Mouse (Mus musculus) small intestine, adult 2 months (tissue): Measurements from ENCODE around the gene Mafk. TPM values are rescaled to one million over a fixed set of nuclear protein-coding genes. Genes with fewer than 3 reads are reported as not detected.
A peak's percentile ranks its signal among the peaks of the same experiment; 100 is the strongest.

Experiments used
- H3K27ac ChIP-seq: fragments of 200-500 bp; 2 replicates; pipeline ENCODE4 v1.5.1; 2012; ENCODE audit warnings: low read depth, low read length, control low read depth, inconsistent platforms; ENCODE audit not compliant: insufficient read depth
- H3K27me3 ChIP-seq: fragments of 200-500 bp; 2 replicates; pipeline ENCODE4 v1.6.1; 2012; ENCODE audit warnings: mild to moderate bottlenecking, moderate library complexity, low read length, inconsistent platforms; ENCODE audit not compliant: control insufficient read depth, insufficient read depth
- H3K36me3 ChIP-seq: fragments of 200-500 bp; 2 replicates; pipeline ENCODE4 v1.6.1; 2012; ENCODE audit warnings: mild to moderate bottlenecking, low read length, control low read depth, inconsistent platforms; ENCODE audit not compliant: control insufficient read depth, insufficient read depth
- H3K4me1 ChIP-seq: fragments of 200-500 bp; 2 replicates; pipeline ENCODE4 v1.6.1; 2012; ENCODE audit warnings: low read length, inconsistent platforms, mixed read lengths; ENCODE audit not compliant: control insufficient read depth, insufficient read depth, insufficient read length
- H3K4me3 ChIP-seq: fragments of 200-500 bp; 2 replicates; pipeline ENCODE4 v1.5.1; 2012; ENCODE audit warnings: low read depth, mild to moderate bottlenecking, control low read depth, inconsistent platforms, low read length, moderate library complexity
- CTCF ChIP-seq: fragments of 200-500 bp; IDR thresholded peaks from 2 replicates; pipeline ENCODE4 v1.5.1; 2012; ENCODE audit warnings: low read depth, mild to moderate bottlenecking, control low read depth, inconsistent platforms, low read length, moderate library complexity, mixed read lengths; ENCODE audit not compliant: insufficient replicate concordance, insufficient read length; ENCODE audit errors: extremely low read depth
- POLR2A ChIP-seq: fragments of 200-500 bp; IDR thresholded peaks from 2 replicates; pipeline ENCODE4 v1.6.1; 2012; ENCODE audit warnings: low read depth, mild to moderate bottlenecking, control low read depth, inconsistent platforms, low read length, moderate library complexity
- WGBS: fragments of 180-500 bp; shearing (Covaris S2); methylation state at CpG from one replicate; pipeline ENCODE4 v1.1.7; 2018; 5-methylcytosine and 5-hydroxymethylcytosine counted together
- polyA plus RNA-seq: library from polyadenylated mRNA; depleted of rRNA; stranded (reverse); fragments of >200 nt; gene quantifications from 2 replicates; pipeline ENCODE4 v1.2.3, GENCODE M21; 2012

The Mafk gene
- polyA plus RNA-seq, 1 experiment: 70.9 TPM

GRCm38 (mm10) chr5:139756586-139756985 is 34.7 kb upstream of the Mafk start:
- peaks cover 62% of the 10 kb centered on the region for H3K36me3 ChIP-seq
- no peak for TF ChIP-seq POLR2A
- TF ChIP-seq CTCF: no peak
- no peak overlapping the region for H3K4me3 ChIP-seq
- H3K27ac ChIP-seq: no peak overlapping the region
- H3K4me1 ChIP-seq: no peaks in the 10 kb centered on the region
- WGBS: 94% methylated on average over 2 of the region's 2 CpGs
- no peaks in the 10 kb centered on the region for H3K27me3 ChIP-seq

GRCm38 (mm10) chr5:139758096-139758495 is 33.2 kb upstream of the Mafk start:
- Histone ChIP-seq H3K4me3 (no peak overlapping the region), H3K36me3 (peaks cover 73% of the 10 kb centered on the region), H3K27ac (no peak overlapping the region), H3K27me3 (no peaks in the 10 kb centered on the region), H3K4me1 (no peaks in the 10 kb centered on the region)
- TF ChIP-seq CTCF (no peak), POLR2A (no peak)
- 87% methylated on average over 16 of the region's 16 CpGs for WGBS

- no peaks in the 10 kb centered on the region for H3K4me1 ChIP-seq
- peaks cover 81% of the 10 kb centered on the region for H3K36me3 ChIP-seq
- H3K4me3 ChIP-seq: no peak overlapping the region
- H3K27me3 ChIP-seq: no peaks in the 10 kb centered on the region
- H3K27ac ChIP-seq: no peak overlapping the region
- peak; percentile 45; the same call in 1 of the 2 replicates for TF ChIP-seq CTCF
- TF ChIP-seq POLR2A: no peak
- WGBS: 79% methylated on average over 11 of the region's 11 CpGs
Observed at GRCm38 (mm10) chr5:139764296-139764695, 27.0 kb upstream of the Mafk start.

GRCm38 (mm10) chr5:139768216-139768615 is 23.1 kb upstream of the Mafk start:
- Histone ChIP-seq H3K4me3 (no peak overlapping the region), H3K4me1 (no peaks in the 10 kb centered on the region), H3K36me3 (peaks cover 81% of the 10 kb centered on the region), H3K27ac (no peak overlapping the region), H3K27me3 (no peaks in the 10 kb centered on the region)
- WGBS: 92% methylated on average over 8 of the region's 8 CpGs
- TF ChIP-seq CTCF: no peak
- no peak for TF ChIP-seq POLR2A

DNA sequence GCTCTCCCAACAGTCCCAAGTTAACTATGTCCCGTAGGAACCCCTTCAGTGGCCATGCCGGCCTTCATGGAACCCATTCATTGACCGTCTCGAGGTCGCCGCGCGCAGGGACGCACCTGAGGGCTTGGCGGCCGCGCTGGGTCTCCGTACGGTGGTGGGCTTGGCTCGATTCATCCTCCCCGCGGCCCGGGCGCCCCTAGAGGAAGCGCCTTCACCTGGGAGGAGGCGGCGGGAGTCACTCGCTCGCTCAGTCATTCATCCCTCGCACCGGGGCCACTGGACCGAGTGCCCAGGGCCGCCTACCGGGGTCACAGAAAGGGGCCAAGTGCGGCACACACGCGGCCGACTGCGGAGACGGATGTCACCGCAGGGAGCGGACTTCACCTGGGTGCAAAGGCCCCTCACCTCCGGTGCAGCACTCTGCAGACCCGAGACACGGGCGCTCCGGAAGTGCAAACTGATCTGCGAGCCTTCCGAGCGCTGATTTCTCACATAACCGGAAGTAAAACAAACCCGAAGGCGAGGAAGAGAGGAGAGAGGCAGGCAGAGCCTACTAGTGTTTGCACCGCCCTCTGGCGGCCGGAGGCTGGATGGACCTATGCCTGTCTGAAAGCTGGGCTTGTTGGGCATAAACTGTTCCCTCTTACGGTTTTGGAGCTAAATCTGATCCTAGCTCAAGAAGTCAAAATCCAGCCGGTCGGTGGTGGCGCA is 15.9 kb upstream of the Mafk start, which contains the start of gene Ints1:
TSS of gene Ints1 (minus strand) at position 459 of the 711 bp plus-strand sequence.
- peaks cover 23% of the 10 kb centered on the region for H3K36me3 ChIP-seq
- under 1% methylated on average over 55 of the region's 55 CpGs for WGBS
- H3K4me3 ChIP-seq: peak within 1 kb of the TSS; percentile 86
- no peak within 1 kb of the TSS for H3K27ac ChIP-seq
- no peaks in the 10 kb centered on the region for H3K27me3 ChIP-seq
- TF ChIP-seq CTCF: peak; percentile 96
- TF ChIP-seq POLR2A: 0 out of 2 replicates have a peak, but pooled peaks have one; percentile 10
- peaks cover 3% of the 10 kb centered on the region; the same call in 1 of the 2 replicates for H3K4me1 ChIP-seq

DNA sequence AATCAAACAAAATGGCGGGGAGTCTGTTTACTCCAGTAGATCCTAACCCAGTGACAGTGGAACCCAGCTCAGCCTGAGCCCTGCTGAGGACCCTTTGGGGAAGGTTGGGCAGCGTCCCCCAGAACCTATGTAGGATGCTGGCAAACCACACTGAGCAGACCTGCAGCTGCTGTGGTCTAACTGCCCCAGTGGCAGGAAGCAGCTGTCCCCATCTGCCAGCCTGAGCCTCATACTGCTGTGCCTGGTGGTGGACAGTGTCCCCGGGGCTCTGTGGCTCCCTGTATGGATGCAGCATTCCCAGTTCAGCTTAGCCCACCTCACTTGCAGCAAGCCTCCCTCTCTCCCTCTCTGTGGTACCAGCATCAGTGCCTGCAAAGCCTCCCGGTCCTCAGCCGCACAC is 14.3 kb upstream of the Mafk start:
- peaks cover 3% of the 10 kb centered on the region; the same call in 1 of the 2 replicates for H3K4me1 ChIP-seq
- H3K4me3 ChIP-seq: no peak overlapping the region
- 74% methylated on average over 5 of the region's 5 CpGs for WGBS
- H3K27me3 ChIP-seq: no peaks in the 10 kb centered on the region
- TF ChIP-seq CTCF (no peak), POLR2A (no peak)
- H3K36me3 ChIP-seq: peaks cover 8% of the 10 kb centered on the region
- H3K27ac ChIP-seq: no peak overlapping the region

DNA sequence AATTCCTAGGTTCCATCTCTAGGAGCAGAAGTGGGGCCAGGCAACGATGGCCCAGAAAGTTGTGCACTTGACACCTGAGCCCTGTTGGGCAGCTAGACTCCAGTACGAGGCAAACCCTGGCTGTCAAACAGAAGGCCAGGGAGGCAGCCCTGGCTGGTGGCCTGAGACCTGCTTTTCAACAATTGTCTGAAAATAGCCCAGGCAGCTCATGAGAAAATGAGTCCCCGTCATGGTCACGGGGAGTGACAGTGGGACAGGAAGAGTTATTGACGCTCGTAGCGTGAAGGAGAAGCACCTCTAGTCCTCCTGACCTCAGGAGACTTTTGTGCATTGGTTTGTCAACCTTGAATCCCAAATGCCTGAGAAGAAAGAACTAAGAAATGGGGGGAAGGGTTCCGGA is 9.9 kb upstream of the Mafk start:
- no peaks in the 10 kb centered on the region for H3K36me3 ChIP-seq
- no peaks in the 10 kb centered on the region; the same call in 1 of the 2 replicates for H3K4me1 ChIP-seq
- TF ChIP-seq POLR2A (no peak), CTCF (no peak)
- H3K4me3 ChIP-seq: no peak overlapping the region
- WGBS: 80% methylated on average over 8 of the region's 8 CpGs
- H3K27ac ChIP-seq: no peak overlapping the region
- H3K27me3 ChIP-seq: no peaks in the 10 kb centered on the region
